Mouse (Mus musculus) lung, embryonic 14.5 days (tissue): ENCODE results near the gene Ms4a10. TPM values are rescaled to one million over a fixed set of nuclear protein-coding genes. Genes with fewer than 3 reads are reported as not detected.
A peak's percentile ranks its signal among the peaks of the same experiment; 100 is the strongest.

Experiments
- ATAC-seq: fragments of 200-750 bp; cut with Nextera tagmentation; 2 replicates; pipeline ENCODE4 v1.8.0; 2017; ENCODE audit warnings: mild to moderate bottlenecking, moderate TSS enrichment, moderate library complexity; ENCODE audit not compliant: insufficient read depth
- DNase-seq: peaks from one replicate; pipeline ENCODE4 v3.0.0-alpha.2; 2015
- H3K27ac ChIP-seq: fragments of 300-500 bp; sonication (generic); 2 replicates; pipeline ENCODE4 v1.5.1; 2014; ENCODE audit warnings: low read depth, mild to moderate bottlenecking, moderate library complexity
- H3K27me3 ChIP-seq: fragments of 300-500 bp; sonication (generic); 2 replicates; pipeline ENCODE4 v1.6.1; 2014; ENCODE audit warnings: low read length, control low read depth; ENCODE audit not compliant: insufficient read depth
- H3K36me3 ChIP-seq: fragments of 300-500 bp; sonication (generic); 2 replicates; pipeline ENCODE4 v1.6.1; 2014; ENCODE audit warnings: control low read depth; ENCODE audit not compliant: insufficient read depth
- H3K4me1 ChIP-seq: fragments of 300-500 bp; sonication (generic); 2 replicates; pipeline ENCODE4 v1.6.1; 2014; ENCODE audit warnings: antibody characterized with exemption, control low read depth; ENCODE audit not compliant: insufficient read depth
- H3K4me2 ChIP-seq: fragments of 300-500 bp; sonication (generic); 2 replicates; pipeline ENCODE4 v1.6.1; 2014; ENCODE audit warnings: mild to moderate bottlenecking
- H3K4me3 ChIP-seq: fragments of 300-500 bp; sonication (generic); 2 replicates; pipeline ENCODE4 v1.5.1; 2014; ENCODE audit warnings: low read depth, low read length
- H3K9ac ChIP-seq: fragments of 300-500 bp; sonication (generic); 2 replicates; pipeline ENCODE4 v1.6.1; 2014
- H3K9me3 ChIP-seq: fragments of 300-500 bp; sonication (generic); 2 replicates; pipeline ENCODE4 v1.6.1; 2016; ENCODE audit warnings: low read depth, low read length, control low read depth
- CTCF ChIP-seq: IDR thresholded peaks from 2 replicates; pipeline ENCODE4 v1.5.1; 2016; ENCODE audit warnings: antibody characterized with exemption, low read depth
- WGBS: fragments of 180-500 bp; shearing (Covaris S2); extraction: QIAGEN DNeasy Blood & Tissue Kit; methylation state at CpG from one replicate; pipeline ENCODE4 v1.1.7; 2014; 5-methylcytosine and 5-hydroxymethylcytosine counted together
- polyA plus RNA-seq: library from polyadenylated mRNA; unstranded; fragments of >200 nt; fragmentation: Nextera tagmentation; extraction: Ambion mirVana; gene quantifications from 2 replicates; pipeline ENCODE4 v1.2.1, GENCODE M21; 2014

Gene Ms4a10
- polyA plus RNA-seq, 1 experiment from 2014 or later, result not detected

- Histone ChIP-seq H3K4me3 (no peak overlapping the region), H3K36me3 (no peaks in the 10 kb centered on the region), H3K27me3 (no peaks in the 10 kb centered on the region), H3K9me3 (no peaks in the 10 kb centered on the region), H3K4me2 (no peak overlapping the region), H3K9ac (no peak overlapping the region), H3K4me1 (no peaks in the 10 kb centered on the region), H3K27ac (no peak overlapping the region)
- WGBS, result 83% methylated on average over 7 of the region's 7 CpGs
- no peak for TF ChIP-seq CTCF
- DNase-seq, result no peak
- ATAC-seq, result no peak
Observed at GRCm38 (mm10) chr19:10965721-10966120, 8.7 kb downstream of the Ms4a10 start.

GRCm38 (mm10) chr19:10959978-10960346, 14.5 kb downstream of the Ms4a10 start:
- H3K4me2 ChIP-seq, result no peak overlapping the region
- no peak overlapping the region for H3K4me3 ChIP-seq
- no peaks in the 10 kb centered on the region for H3K27me3 ChIP-seq
- no peaks in the 10 kb centered on the region for H3K9me3 ChIP-seq
- no peaks in the 10 kb centered on the region for H3K36me3 ChIP-seq
- no peak for TF ChIP-seq CTCF
- no peak overlapping the region for H3K9ac ChIP-seq
- 35% methylated on average over 12 of the region's 12 CpGs for WGBS
- DNase-seq (no peak), ATAC-seq (0 out of 2 replicates have a peak, but pooled peaks have one; percentile 28)
- H3K27ac ChIP-seq, result no peak overlapping the region
- H3K4me1 ChIP-seq, result no peaks in the 10 kb centered on the region

GRCm38 (mm10) chr19:10959085-10959977, 15.1 kb downstream of the Ms4a10 start:
- H3K4me3 ChIP-seq, result no peak overlapping the region
- no peaks in the 10 kb centered on the region for H3K27me3 ChIP-seq
- H3K4me2 ChIP-seq, result no peak overlapping the region
- no peaks in the 10 kb centered on the region for H3K36me3 ChIP-seq
- ATAC-seq (peak; percentile 66), DNase-seq (peak; percentile 91)
- H3K27ac ChIP-seq, result no peak overlapping the region
- H3K9me3 ChIP-seq, result no peaks in the 10 kb centered on the region
- peak; percentile 80 for TF ChIP-seq CTCF
- no peak overlapping the region for H3K9ac ChIP-seq
- H3K4me1 ChIP-seq, result no peaks in the 10 kb centered on the region
- 19% methylated on average over 11 of the region's 11 CpGs for WGBS

- H3K9ac ChIP-seq, result no peak overlapping the region
- peak overlapping the region; percentile 21; the same call in 1 of the 2 replicates for H3K27ac ChIP-seq
- DNase-seq, result peak; percentile 76
- WGBS, result 36% methylated on average over 11 of the region's 11 CpGs
- ATAC-seq, result peak; percentile 59; the same call in 1 of the 2 replicates
- TF ChIP-seq CTCF, result no peak
- peaks cover 8% of the 10 kb centered on the region for H3K4me1 ChIP-seq
- no peaks in the 10 kb centered on the region; the same call in 1 of the 2 replicates for H3K27me3 ChIP-seq
- H3K36me3 ChIP-seq, result no peaks in the 10 kb centered on the region
- H3K4me3 ChIP-seq, result no peak overlapping the region
- H3K4me2 ChIP-seq, result peak overlapping the region; percentile 32
- H3K9me3 ChIP-seq, result no peaks in the 10 kb centered on the region
Observed at GRCm38 (mm10) chr19:10952021-10952939, 22.2 kb downstream of the Ms4a10 start.

- H3K4me3 ChIP-seq, result peak overlapping the region; percentile 60
- TF ChIP-seq CTCF, result no peak
- peaks cover 10% of the 10 kb centered on the region for H3K4me1 ChIP-seq
- peak overlapping the region; percentile 79 for H3K4me2 ChIP-seq
- peak overlapping the region; percentile 70 for H3K27ac ChIP-seq
- WGBS, result 29% methylated on average over 9 of the region's 9 CpGs
- DNase-seq, result no peak
- no peaks in the 10 kb centered on the region for H3K9me3 ChIP-seq
- ATAC-seq, result peak; percentile 2; the same call in 1 of the 2 replicates
- no peaks in the 10 kb centered on the region; the same call in 1 of the 2 replicates for H3K27me3 ChIP-seq
- peak overlapping the region; percentile 53 for H3K9ac ChIP-seq
- H3K36me3 ChIP-seq, result peaks cover 10% of the 10 kb centered on the region
Observed at GRCm38 (mm10) chr19:10949558-10949957, 24.9 kb downstream of the Ms4a10 start.

GRCm38 (mm10) chr19:10949112-10949511, 25.4 kb downstream of the Ms4a10 start, which contains the start of gene Ccdc86:
TSS of gene Ccdc86 (minus strand) at chr19:10949266.
- Histone ChIP-seq H3K9me3 (no peaks in the 10 kb centered on the region), H3K4me3 (peak within 1 kb of the TSS; percentile 60), H3K4me2 (peak within 1 kb of the TSS; percentile 79), H3K9ac (peak within 1 kb of the TSS; percentile 81), H3K36me3 (peaks cover 15% of the 10 kb centered on the region), H3K4me1 (peaks cover 10% of the 10 kb centered on the region), H3K27me3 (no peaks in the 10 kb centered on the region; the same call in 1 of the 2 replicates), H3K27ac (peak within 1 kb of the TSS; percentile 70)
- DNase-seq (peak; percentile 100), ATAC-seq (peak; percentile 96)
- 0% methylated on average over 30 of the region's 30 CpGs for WGBS
- TF ChIP-seq CTCF, result no peak
